Mouse (Mus musculus) erythroid progenitor cell, adult 5-6 weeks (primary cell): Measurements from ENCODE around the gene 1700123O20Rik. TPM values are rescaled to one million over a fixed set of nuclear protein-coding genes. Genes with fewer than 3 reads are reported as not detected.

Experiments used
- ATAC-seq: replicated peaks from 2 replicates; pipeline ENCODE4 v1.8.0; 2016; ENCODE audit warnings: moderate number of reproducible peaks, mild to moderate bottlenecking, moderate TSS enrichment, inconsistent platforms; ENCODE audit not compliant: poor library complexity, low FRiP score, severe bottlenecking
- total RNA-seq, 2 experiments: library from RNA; stranded (forward) in 1 of 2; stranded (reverse) in 1 of 2; fragments of 150-400 nt in 1 of 2; fragments of 186-747, 209-891 nt in 1 of 2; gene quantifications; 2 replicates each; pipeline versions ENCODE4 v1.2.3 to v1.2.4; 2015 to 2017; ENCODE audit warnings: low replicate concordance in 2 of 2

The 1700123O20Rik gene
- total RNA-seq, 2 experiments from 2014 or later = 16.3 to 45.7 TPM

GRCm38 (mm10) chr14:54715402-54715801, 29.4 kb downstream of the 1700123O20Rik start:
- no peak for ATAC-seq

DNA sequence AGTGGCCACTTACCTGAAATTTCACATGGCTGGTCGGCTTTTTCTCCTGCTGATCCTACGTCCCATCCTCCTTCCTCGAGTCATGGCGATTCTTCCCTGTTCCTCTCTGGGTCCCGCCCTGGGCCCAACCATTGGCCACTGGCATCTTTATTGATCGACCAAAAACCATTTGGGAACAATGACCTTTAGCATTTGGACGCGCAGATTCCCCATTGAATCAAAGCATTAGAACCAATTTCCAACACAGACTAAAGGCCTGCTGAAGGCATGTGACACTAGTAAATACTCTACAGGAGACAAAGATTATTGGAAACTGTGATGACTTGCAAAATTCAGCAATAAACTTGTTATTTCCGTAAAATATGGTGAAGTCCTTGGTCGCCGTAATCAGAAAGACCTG, 34.0 kb downstream of the 1700123O20Rik start:
- ATAC-seq = no peak

- no peak for ATAC-seq
Observed at GRCm38 (mm10) chr14:54720654-54721350, 34.8 kb downstream of the 1700123O20Rik start.

GRCm38 (mm10) chr14:54721711-54722110, 35.7 kb downstream of the 1700123O20Rik start:
- no peak for ATAC-seq

GRCm38 (mm10) chr14:54724049-54724448, 38.0 kb downstream of the 1700123O20Rik start:
- ATAC-seq = no peak

DNA sequence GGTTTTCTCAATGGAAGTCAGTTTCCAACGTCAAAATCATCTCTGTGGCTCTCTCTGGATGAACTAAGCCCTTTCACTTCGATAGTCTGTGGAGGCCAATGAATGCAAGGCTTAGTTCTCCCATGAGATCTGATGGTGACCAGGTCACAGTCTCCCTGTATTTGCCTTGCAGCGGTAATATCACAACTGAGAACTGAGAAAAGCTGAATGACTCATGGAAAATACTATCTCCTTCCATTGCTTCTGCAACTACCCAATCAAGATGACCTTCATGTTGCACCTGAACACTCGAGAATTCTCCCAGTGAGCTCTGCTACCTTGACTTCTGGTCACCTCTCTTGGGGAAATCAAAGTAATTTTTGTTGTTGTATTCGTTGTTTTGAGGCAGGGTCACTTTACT, 41.5 kb downstream of the 1700123O20Rik start:
- ATAC-seq = no peak

- no peak for ATAC-seq
Observed at GRCm38 (mm10) chr14:54728823-54729653, 43.0 kb downstream of the 1700123O20Rik start.

DNA sequence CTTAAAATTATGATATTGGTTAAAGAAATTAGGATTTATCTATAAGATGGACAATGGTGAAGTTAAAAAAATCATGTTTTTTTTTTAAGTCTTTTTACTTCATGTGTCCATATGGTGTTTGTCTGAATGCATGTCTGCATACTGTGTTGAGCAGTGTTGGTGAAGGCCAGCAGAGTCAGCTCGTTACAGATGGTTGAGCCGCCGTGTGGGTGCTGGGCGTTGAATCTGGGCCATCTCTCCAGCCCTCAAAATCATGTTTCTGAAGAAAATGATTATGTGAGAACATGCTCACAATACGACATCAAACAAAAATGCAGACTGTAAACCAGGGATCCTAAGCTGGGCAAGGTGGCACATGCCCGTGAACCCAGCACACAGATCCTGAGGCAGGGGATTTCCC, 44.3 kb downstream of the 1700123O20Rik start:
- no peak for ATAC-seq

DNA sequence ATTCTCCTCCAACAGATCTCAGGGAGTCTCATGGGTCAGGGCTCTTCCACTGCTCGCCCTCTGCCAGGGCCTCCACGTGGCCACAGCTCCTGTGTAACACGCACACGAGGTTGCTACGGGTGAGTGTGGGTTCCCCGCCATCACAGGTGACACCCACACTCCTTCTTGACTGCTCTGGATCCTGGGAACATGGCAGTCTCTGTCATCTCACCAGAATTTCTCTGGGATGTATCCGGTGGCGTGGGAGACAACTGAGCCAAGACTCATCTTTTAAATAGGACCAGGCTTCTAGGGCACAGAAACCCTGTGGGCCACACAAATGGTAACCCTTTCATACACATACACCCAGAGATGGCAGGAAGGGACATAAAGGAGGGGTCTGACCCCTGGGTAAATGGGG, 46.2 kb downstream of the 1700123O20Rik start:
- no peak for ATAC-seq

- no peak for ATAC-seq
Observed at GRCm38 (mm10) chr14:54734004-54734403, 48.0 kb downstream of the 1700123O20Rik start.

GRCm38 (mm10) chr14:54735221-54735620, 49.2 kb downstream of the 1700123O20Rik start:
- no peak for ATAC-seq

GRCm38 (mm10) chr14:54736555-54737552, 50.8 kb downstream of the 1700123O20Rik start:
- no peak for ATAC-seq

DNA sequence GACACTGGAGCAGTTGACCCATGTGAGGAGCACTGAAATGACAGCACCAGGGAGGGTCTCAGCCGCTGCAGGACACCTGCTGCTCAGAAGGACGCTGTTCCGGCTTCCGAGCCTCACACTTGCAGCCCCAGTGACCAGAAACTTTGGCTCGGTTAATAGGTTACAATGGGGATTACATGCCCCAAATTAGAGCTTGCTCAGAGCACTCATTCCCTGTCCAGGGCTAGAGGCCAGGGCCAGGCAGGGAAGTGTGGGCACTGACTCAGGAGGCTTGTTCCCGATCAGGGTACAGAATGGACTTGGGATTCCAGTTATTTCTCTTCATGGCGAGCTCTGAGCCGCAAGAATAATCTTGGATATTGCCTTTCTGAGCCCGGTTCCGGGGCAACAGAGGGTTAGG, 51.6 kb downstream of the 1700123O20Rik start:
- no peak for ATAC-seq

Other genes starting within 250 kb of the 1700123O20Rik start
- 21.0 and 22.0 TPM in 2 replicates for gene Lrp10, start 222.1 kb upstream of the 1700123O20Rik start, total RNA-seq (2015; ENCODE audit: low replicate concordance)
- gene Lrp10, start 222.1 kb upstream of the 1700123O20Rik start, total RNA-seq (2017; ENCODE audit: low replicate concordance) = 23.0 and 38.6 TPM in 2 replicates
- not detected in 2 replicates for gene Rem2, start 210.1 kb upstream of the 1700123O20Rik start, total RNA-seq (2015; ENCODE audit: low replicate concordance)
- not detected in 2 replicates for gene Rem2, start 210.1 kb upstream of the 1700123O20Rik start, total RNA-seq (2017; ENCODE audit: low replicate concordance)
- 9.6 and 11.5 TPM in 2 replicates for gene Prmt5, start 168.7 kb upstream of the 1700123O20Rik start, total RNA-seq (2015; ENCODE audit: low replicate concordance)
- gene Prmt5, start 168.7 kb upstream of the 1700123O20Rik start, total RNA-seq (2017; ENCODE audit: low replicate concordance) = 7.4 and 8.2 TPM in 2 replicates
- 63.4 and 91.4 TPM in 2 replicates for gene Haus4, start 131.6 kb upstream of the 1700123O20Rik start, total RNA-seq (2015; ENCODE audit: low replicate concordance)
- gene Haus4, start 131.6 kb upstream of the 1700123O20Rik start, total RNA-seq (2017; ENCODE audit: low replicate concordance) = 43.3 and 75.6 TPM in 2 replicates
- 2.5 TPM in 1 of 2 replicates, not detected in the other for gene Ajuba, start 108.7 kb upstream of the 1700123O20Rik start, total RNA-seq (2015; ENCODE audit: low replicate concordance)
- not detected in 2 replicates for gene Ajuba, start 108.7 kb upstream of the 1700123O20Rik start, total RNA-seq (2017; ENCODE audit: low replicate concordance)
- gene 4931414P19Rik, start 80.2 kb upstream of the 1700123O20Rik start, total RNA-seq (2015; ENCODE audit: low replicate concordance) = 1.3 and 14.1 TPM in 2 replicates
- 2.2 and 4.7 TPM in 2 replicates for gene 4931414P19Rik, start 80.2 kb upstream of the 1700123O20Rik start, total RNA-seq (2017; ENCODE audit: low replicate concordance)
- gene Psmb5, start 68.2 kb upstream of the 1700123O20Rik start, total RNA-seq (2015; ENCODE audit: low replicate concordance) = 44.9 and 56.2 TPM in 2 replicates
- gene Psmb5, start 68.2 kb upstream of the 1700123O20Rik start, total RNA-seq (2017; ENCODE audit: low replicate concordance) = 8.7 and 14.7 TPM in 2 replicates
- gene Psmb11, start 64.8 kb upstream of the 1700123O20Rik start, total RNA-seq (2015; ENCODE audit: low replicate concordance) = not detected in 2 replicates
- not detected in 2 replicates for gene Psmb11, start 64.8 kb upstream of the 1700123O20Rik start, total RNA-seq (2017; ENCODE audit: low replicate concordance)
- gene Gm17606, start 45.3 kb upstream of the 1700123O20Rik start, total RNA-seq (2015; ENCODE audit: low replicate concordance) = not detected in 2 replicates
- not detected in 2 replicates for gene Gm17606, start 45.3 kb upstream of the 1700123O20Rik start, total RNA-seq (2017; ENCODE audit: low replicate concordance)
- gene Cdh24, start 44.9 kb upstream of the 1700123O20Rik start, total RNA-seq (2015; ENCODE audit: low replicate concordance) = 1.4 and 2.1 TPM in 2 replicates
- 2.8 and 14.1 TPM in 2 replicates for gene Cdh24, start 44.9 kb upstream of the 1700123O20Rik start, total RNA-seq (2017; ENCODE audit: low replicate concordance)
- 153 and 270 TPM in 2 replicates for gene Acin1, start 715 bp downstream of the 1700123O20Rik start, total RNA-seq (2015; ENCODE audit: low replicate concordance)
- 381 and 431 TPM in 2 replicates for gene Acin1, start 715 bp downstream of the 1700123O20Rik start, total RNA-seq (2017; ENCODE audit: low replicate concordance)
- not detected in 2 replicates for gene Gm29776, start 12.6 kb downstream of the 1700123O20Rik start, total RNA-seq (2015; ENCODE audit: low replicate concordance)
- gene Gm29776, start 12.6 kb downstream of the 1700123O20Rik start, total RNA-seq (2017; ENCODE audit: low replicate concordance) = not detected in 2 replicates
- 14.7 and 25.9 TPM in 2 replicates for gene Cebpe, start 26.0 kb downstream of the 1700123O20Rik start, total RNA-seq (2015; ENCODE audit: low replicate concordance)
- gene Cebpe, start 26.0 kb downstream of the 1700123O20Rik start, total RNA-seq (2017; ENCODE audit: low replicate concordance) = 9.4 and 12.4 TPM in 2 replicates
- 7.1 and 11.9 TPM in 2 replicates for gene Slc7a8, start 95.7 kb downstream of the 1700123O20Rik start, total RNA-seq (2015; ENCODE audit: low replicate concordance)
- 2.6 and 3.0 TPM in 2 replicates for gene Slc7a8, start 95.7 kb downstream of the 1700123O20Rik start, total RNA-seq (2017; ENCODE audit: low replicate concordance)
- not detected in 2 replicates for gene Rnf212b, start 127.9 kb downstream of the 1700123O20Rik start, total RNA-seq (2015; ENCODE audit: low replicate concordance)
- not detected in 2 replicates for gene Rnf212b, start 127.9 kb downstream of the 1700123O20Rik start, total RNA-seq (2017; ENCODE audit: low replicate concordance)
- gene Homez, start 184.7 kb downstream of the 1700123O20Rik start, total RNA-seq (2015; ENCODE audit: low replicate concordance) = 4.7 and 5.0 TPM in 2 replicates
- gene Homez, start 184.7 kb downstream of the 1700123O20Rik start, total RNA-seq (2017; ENCODE audit: low replicate concordance) = 0.13 and 1.3 TPM in 2 replicates
- 2.2 and 8.8 TPM in 2 replicates for gene Ppp1r3e, start 191.3 kb downstream of the 1700123O20Rik start, total RNA-seq (2015; ENCODE audit: low replicate concordance)
- not detected in 2 replicates for gene Ppp1r3e, start 191.3 kb downstream of the 1700123O20Rik start, total RNA-seq (2017; ENCODE audit: low replicate concordance)
- gene Bcl2l2, start 197.2 kb downstream of the 1700123O20Rik start, total RNA-seq (2015; ENCODE audit: low replicate concordance) = 1.7 TPM in 1 of 2 replicates, not detected in the other
- 1.7 TPM in 1 of 2 replicates, not detected in the other for gene Bcl2l2, start 197.2 kb downstream of the 1700123O20Rik start, total RNA-seq (2017; ENCODE audit: low replicate concordance)
- gene Gm20521, start 197.2 kb downstream of the 1700123O20Rik start, total RNA-seq (2015; ENCODE audit: low replicate concordance) = not detected in 2 replicates
- gene Gm20521, start 197.2 kb downstream of the 1700123O20Rik start, total RNA-seq (2017; ENCODE audit: low replicate concordance) = not detected in 2 replicates
- gene Pabpn1, start 206.3 kb downstream of the 1700123O20Rik start, total RNA-seq (2015; ENCODE audit: low replicate concordance) = 49.9 and 68.1 TPM in 2 replicates
- 115 and 120 TPM in 2 replicates for gene Pabpn1, start 206.3 kb downstream of the 1700123O20Rik start, total RNA-seq (2017; ENCODE audit: low replicate concordance)
- gene Slc22a17, start 226.9 kb downstream of the 1700123O20Rik start, total RNA-seq (2015; ENCODE audit: low replicate concordance) = not detected in 2 replicates
- not detected in 2 replicates for gene Slc22a17, start 226.9 kb downstream of the 1700123O20Rik start, total RNA-seq (2017; ENCODE audit: low replicate concordance)
- not detected in 2 replicates for gene Efs, start 239.9 kb downstream of the 1700123O20Rik start, total RNA-seq (2015; ENCODE audit: low replicate concordance)
- gene Efs, start 239.9 kb downstream of the 1700123O20Rik start, total RNA-seq (2017; ENCODE audit: low replicate concordance) = not detected in 2 replicates
- gene Il25, start 246.5 kb downstream of the 1700123O20Rik start, total RNA-seq (2015; ENCODE audit: low replicate concordance) = not detected in 2 replicates
- gene Il25, start 246.5 kb downstream of the 1700123O20Rik start, total RNA-seq (2017; ENCODE audit: low replicate concordance) = not detected in 2 replicates